Mouse (Mus musculus): ENCODE measurements around the gene B4galnt3. TPM values are rescaled to one million over a fixed set of nuclear protein-coding genes. Genes with fewer than 3 reads are reported as not detected.

Gene B4galnt3
- not detected for total RNA-seq (2023)

DNA sequence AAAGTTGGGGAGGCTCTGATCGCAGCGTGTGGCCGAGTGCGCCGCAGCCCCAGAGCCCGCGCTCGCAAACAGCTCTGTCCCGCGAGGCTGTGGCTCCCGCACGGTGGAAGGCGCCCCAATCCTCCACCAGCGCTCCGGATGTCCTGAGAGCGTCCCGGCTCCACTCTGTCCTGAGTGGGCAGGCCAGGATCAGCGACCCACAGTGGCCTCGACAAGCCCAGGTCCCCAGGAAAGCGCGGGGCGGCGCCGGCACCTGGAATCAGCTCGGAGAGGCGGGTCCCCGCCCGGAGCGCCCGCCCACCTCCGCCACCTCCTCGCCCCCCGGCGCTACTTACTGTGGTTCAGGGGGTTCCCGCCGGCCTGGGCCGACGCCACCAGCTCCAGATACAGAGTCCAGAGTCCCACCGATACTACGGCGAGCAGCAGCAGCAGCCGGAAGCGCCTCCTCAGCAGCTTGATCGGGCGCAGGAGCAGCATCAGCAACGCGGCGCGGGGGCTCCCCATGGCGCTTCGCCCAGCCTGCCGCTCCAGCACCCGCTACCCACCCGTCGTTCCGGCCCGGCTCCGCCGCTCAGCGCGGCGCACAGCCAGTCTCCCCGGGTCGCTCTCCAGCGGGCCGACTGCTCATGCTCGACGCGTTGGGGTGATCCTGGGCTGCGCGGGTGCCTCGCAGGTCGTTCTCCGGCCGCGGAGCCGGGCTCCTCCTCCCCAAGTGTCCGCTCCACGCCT, at the start of gene B4galnt3, which contains the start of gene D330020A13Rik:
Gene B4galnt3, minus strand, starts transcription at position 504 of the 729 bp plus-strand sequence.
Gene D330020A13Rik, plus strand, starts transcription at position 309 of the 729 bp plus-strand sequence.

Other genes with a start within 250 kb of the B4galnt3 start
- gene Ninj2, start 201.2 kb downstream of the B4galnt3 start, total RNA-seq (2023): not detected
- gene D330020A13Rik, start 195 bp downstream of the B4galnt3 start, total RNA-seq (2023): not detected
- 100 to 1,000 TPM; 160 to 161 TPM for gene Kdm5a, start 69.6 kb upstream of the B4galnt3 start, total RNA-seq (2023)
- gene Ccdc77, start 69.8 kb upstream of the B4galnt3 start, total RNA-seq (2023): 10 to 100 TPM; 15.4 to 15.5 TPM
- gene Il17ra, start 168.7 kb upstream of the B4galnt3 start, total RNA-seq (2023): 100 to 1,000 TPM; 149 to 166 TPM
- not detected for gene Tmem121b, start 199.2 kb upstream of the B4galnt3 start, total RNA-seq (2023)
- 10 to 100 TPM; 35.7 to 41.2 TPM for gene Hdhd5, start 236.8 kb upstream of the B4galnt3 start, total RNA-seq (2023)